Mouse (Mus musculus) NIH3T3 (cell line): ENCODE data around the gene Tnks2.
"Not testable (repeated sequence)": the region's sequence is repeated elsewhere in the genome, so short reads cannot be mapped to it uniquely, and the experiment has no call there.

ENCODE experiments used
- DNase-seq: peaks from one replicate; pipeline ENCODE4 v3.0.0-alpha.2; 2012; ENCODE audit warnings: low read depth

Gene Tnks2

GRCm38 (mm10) chr19:36833788-36834531 is at the start of gene Tnks2:
Gene Tnks2 (plus strand): TSS chr19:36834232.
- DNase-seq: peak; percentile 99

- DNase-seq: peak; percentile 93
Observed at GRCm38 (mm10) chr19:36789873-36790733, 43.9 kb upstream of the Tnks2 start.

DNA sequence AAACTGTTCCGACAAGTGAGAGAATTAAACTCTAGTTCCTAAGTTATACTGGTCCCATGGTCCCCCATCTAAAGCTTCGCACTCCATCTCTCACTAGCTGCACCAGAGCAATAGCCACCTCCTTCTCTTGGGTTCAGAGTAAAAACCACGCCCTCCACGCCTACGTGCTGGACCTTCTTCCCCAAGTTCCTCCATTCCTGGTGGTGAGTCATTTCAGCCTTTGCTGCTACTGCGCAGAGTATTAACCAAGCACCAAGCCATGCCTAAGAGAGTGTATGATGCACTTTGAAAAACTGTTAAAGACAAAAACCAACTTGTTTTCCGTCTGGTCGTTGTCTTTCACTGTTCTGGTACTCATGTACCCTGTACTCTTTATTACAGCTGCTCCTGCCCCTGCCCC is 41.4 kb upstream of the Tnks2 start:
- DNase-seq: peak; percentile 94

DNA sequence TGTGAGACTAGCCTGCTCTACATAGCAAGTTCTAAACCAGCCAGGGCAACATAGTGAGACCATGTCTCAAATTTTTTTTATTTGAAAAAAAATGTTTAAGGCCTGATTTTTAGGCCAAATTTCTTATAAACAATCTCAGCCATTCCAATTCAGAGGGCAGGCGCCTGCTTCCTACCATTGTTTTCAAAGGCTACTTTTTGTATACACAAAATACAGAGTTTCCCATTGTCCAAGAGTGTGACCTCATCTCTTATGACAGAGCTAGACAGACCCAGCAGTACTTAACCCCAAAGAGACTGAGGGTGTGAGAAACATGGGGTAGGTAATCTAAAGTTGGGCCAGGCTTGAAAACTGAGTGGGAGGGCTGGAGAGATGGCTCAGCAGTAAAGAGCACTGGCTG is 40.6 kb upstream of the Tnks2 start:
- DNase-seq: no peak

DNA sequence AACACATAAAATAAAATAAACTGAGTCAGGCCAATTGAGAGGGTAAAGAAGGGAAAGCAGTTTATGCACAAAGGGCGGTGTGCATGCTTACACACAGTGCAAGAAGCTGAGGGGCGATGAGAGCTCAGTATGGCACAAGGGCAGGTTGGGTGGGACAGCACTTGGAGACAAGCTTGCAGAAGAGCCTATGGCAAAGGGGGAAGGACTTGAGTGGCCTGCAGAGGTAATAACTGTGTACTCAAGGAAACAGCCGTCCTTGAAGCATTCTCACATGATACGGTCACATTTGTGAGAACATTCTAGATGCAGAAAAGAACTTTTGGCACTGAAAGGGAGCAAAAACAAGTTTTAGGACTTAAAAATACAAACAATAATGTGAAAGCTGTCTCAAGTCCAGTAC is 40.0 kb upstream of the Tnks2 start:
- DNase-seq: no peak

GRCm38 (mm10) chr19:36795277-36795676 is 38.8 kb upstream of the Tnks2 start:
- peak; percentile 63 for DNase-seq

DNA sequence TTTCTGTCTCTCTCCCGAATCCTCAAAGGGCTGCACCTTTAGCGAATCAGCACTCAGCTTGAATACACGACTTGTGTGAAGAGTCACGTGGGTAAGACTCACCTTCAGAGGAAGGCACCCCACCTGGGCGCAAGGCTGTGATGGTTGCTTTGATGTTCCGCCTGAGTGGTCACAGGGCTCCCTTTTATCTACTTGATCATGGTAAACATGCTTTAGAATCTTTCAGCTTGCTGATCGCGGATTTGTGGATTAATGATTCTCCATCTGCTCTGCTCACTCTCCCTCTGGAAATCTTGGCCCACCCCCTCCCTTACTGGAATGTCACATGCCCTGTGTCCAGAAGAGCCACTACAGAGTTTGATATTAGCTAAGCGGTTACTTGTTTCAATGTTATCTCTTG is 37.1 kb upstream of the Tnks2 start:
- DNase-seq: no peak

DNA sequence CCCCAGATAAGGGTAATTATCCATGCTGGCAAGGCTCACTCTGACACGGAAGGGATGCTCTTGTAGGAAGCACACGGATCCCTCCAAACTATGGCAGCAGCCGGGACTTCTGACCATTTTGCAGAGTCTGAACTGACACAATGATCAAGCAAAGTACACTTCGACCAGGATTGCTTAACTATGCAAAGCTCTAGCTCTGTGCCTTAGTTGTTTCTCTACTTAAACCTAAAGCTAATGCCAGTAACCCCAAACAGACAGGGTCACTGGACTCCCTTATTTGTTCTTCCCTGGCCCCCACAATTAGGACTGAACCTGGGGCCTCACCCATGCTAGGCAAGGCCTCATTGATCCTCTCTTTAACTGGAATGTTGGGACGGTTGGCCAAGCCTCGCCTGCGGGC is 33.7 kb upstream of the Tnks2 start:
- no peak for DNase-seq

DNA sequence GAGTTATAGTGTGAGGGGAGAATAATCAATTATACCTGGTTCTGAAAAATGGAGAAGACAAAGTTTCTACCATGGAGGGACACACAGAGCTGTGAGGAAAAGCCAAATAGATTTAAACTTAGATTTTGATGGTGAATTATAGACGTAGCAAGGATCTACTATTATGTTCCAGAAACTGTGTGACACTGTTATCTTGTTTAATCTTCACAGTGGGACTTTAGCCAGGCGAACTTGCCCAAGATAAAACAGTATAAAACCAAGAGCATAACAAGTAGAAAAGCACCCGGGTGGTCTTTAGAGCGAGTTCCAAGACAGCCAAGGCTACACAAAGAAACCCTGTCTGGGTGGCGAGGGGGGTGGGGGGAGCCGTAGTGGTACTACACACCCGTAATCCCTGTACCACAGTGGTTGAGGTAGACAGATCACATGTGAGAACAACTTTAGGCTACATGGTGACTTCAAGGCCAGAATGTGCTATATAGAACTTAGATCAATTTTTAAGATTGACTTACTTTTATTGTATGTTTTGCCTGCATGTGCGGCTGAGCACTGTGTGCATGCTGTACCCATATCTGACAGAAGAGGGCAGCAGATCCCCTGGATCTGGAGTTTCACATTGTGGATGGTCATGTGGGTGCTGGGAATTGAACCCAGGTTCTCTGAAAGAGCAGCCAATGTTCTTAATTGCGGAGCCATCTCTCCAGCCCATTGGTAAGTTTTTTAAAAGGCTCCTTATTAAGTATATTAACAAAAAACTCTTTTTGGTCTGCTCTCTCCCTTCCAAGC is 32.0 kb upstream of the Tnks2 start:
- DNase-seq: no peak

- no peak for DNase-seq
Observed at GRCm38 (mm10) chr19:36803403-36803802, 30.6 kb upstream of the Tnks2 start.

GRCm38 (mm10) chr19:36806842-36807241 is 27.2 kb upstream of the Tnks2 start:
- no peak for DNase-seq

DNA sequence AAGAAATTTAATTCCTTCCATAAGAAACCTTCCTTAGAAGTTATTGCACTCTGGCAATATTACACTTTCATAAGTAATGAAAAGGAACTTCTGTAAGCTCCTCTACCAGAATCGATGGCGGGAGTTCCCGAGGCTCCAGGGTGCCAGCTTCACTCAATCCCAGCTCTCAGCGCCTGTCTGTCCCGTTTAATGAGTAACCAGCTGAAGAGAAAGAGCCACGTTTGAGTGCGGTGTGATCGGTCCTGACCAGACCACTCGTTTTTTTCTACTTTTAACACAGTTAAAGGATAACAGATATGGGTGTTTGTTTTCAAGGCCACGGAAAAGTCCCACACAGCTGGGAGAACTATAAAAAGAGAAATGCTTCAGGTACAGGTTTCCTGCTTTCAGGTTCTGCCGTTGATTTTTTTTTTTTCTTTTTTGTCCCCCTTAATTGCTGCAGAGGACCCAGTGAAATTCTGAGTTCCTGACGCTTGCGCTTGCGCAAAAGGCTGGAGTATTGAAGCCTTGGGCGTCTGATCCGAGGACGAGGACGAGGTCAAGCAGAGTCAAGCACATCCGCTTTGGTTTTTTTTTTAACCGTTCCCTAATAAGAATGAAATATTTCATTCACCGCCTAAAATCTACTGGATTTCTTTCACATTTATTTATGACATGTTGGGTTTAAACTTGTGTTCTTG is 25.5 kb upstream of the Tnks2 start:
- DNase-seq: no peak

- DNase-seq: no peak
Observed at GRCm38 (mm10) chr19:36809476-36810168, 24.4 kb upstream of the Tnks2 start.

GRCm38 (mm10) chr19:36812011-36812410 is 22.0 kb upstream of the Tnks2 start:
- DNase-seq: no peak

GRCm38 (mm10) chr19:36815396-36816271 is 18.4 kb upstream of the Tnks2 start:
- peak; percentile 88 for DNase-seq

DNA sequence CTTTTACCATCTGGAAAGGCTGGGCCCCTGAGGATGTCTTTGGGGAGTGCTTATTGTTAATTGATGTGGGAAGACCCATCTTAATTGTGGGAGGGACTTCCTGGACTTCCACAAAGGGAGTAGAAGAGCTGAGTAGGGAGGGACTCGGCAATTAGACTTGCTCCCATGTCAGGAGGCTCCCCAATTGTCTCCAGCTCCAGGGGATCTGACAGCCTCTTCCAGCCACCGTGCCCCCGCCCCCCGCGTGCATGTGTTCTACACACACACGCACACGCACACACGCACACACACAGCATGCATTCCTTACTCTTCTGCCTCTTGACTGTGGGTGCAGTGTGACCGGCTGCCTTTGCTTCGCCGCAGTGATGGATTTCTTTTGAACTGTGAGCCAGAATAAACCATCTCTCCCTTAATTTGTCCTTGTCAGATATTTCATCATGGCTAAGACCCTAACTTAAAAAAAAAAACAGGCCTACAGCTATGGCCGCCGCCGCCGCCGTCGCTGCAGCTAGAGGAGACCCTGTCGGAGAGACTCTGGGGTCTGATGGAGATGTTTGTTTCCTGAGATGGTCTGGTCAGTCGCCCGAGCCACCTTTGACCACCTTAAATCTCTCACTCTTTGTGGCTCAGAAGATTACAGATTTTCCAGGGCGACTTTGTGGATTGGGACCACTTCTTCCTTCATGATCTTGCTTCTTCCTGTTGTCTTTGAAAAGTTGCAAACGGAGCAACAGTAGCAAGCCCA is 15.7 kb upstream of the Tnks2 start:
- no peak for DNase-seq

DNA sequence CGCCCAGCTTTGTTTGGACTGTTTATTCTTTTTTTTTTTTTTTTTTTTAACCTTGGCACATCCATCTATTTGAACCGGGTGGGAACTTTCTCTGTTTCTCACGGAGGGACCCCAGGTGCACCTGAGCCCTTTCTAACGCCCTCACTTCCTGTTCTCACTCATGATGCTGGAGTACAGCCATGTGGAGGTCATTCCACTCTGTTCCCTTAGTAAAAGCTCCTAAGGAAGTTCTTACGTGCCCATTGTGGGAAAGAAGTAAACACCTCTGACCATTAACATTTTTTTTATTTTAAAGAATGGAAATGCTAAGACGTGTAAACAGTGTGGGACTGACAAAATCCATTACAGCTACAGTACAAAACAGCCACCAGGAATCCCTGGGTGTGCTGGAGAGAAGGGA is 14.8 kb upstream of the Tnks2 start:
- DNase-seq: no peak

- peak; percentile 83 for DNase-seq
Observed at GRCm38 (mm10) chr19:36820469-36820868, 13.6 kb upstream of the Tnks2 start.

GRCm38 (mm10) chr19:36821301-36821700 is 12.7 kb upstream of the Tnks2 start:
- DNase-seq: not testable (repeated sequence)

GRCm38 (mm10) chr19:36822701-36823100 is 11.3 kb upstream of the Tnks2 start:
- no peak for DNase-seq
